In the genomic region with DNA sequence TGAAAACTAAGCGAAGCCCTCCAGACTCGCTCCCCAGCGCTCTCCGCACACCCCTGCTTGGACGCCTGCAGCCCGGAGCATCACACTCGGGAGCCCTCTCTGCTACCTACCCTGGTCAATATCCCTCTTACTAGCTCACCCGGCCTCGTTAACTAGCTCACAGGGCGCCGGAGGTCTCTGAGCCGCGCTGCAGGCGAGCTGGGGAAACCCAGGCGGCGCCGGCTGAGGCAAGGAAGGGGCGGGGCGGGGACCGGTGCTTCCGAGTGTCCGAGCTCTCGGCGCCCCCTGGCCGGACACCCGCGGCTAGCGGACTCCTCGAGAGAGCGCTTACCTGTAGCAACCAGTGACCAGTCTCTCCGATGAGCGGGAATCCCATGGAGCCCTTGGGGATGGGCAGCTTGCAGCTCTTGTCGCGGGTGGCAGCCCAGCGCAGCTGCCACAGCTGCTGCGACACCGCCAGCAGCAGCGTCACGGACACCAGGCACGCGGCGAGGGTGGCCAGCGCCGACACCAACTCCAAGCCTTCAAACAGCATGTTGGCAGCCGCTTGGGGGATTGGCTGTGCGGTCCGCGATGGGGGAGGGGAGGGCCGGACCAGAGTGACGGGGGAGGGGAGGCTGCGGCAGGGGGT, we compare ENCODE assay signal across 8 mouse cellular contexts. TPM values are rescaled to one million over a fixed set of nuclear protein-coding genes. Genes with fewer than 3 reads are reported as not detected.
DNase-seq lines count a peak whose midpoint lies in the region; ATAC-seq and TF ChIP-seq lines count a peak whose summit lies in the region.

No protein-coding gene starts in this region.

- H3K4me3 ChIP-seq in gastrocnemius, adult 2 months = peak overlapping the region; percentile 78
- H3K4me3 ChIP-seq in embryonic facial prominence, embryonic 10.5 days = peak overlapping the region; percentile 71
- peak overlapping the region; percentile 54 for H3K4me3 ChIP-seq in heart, embryonic 15.5 days

- under 1% methylated on average over 51 of the region's 51 CpGs for WGBS in embryonic facial prominence, embryonic 10.5 days
- under 1% methylated on average over 51 of the region's 51 CpGs for WGBS in heart, embryonic 15.5 days

- TF ChIP-seq CTCF in gastrocnemius, adult 2 months (IDR thresholded peaks at IDR 0.05) = no peak

- ATAC-seq in heart, embryonic 15.5 days (replicated peaks; ENCODE audit: insufficient number of reproducible peaks, insufficient read depth, low FRiP score, low read depth) = no peak
- ATAC-seq in monocyte, adult 5-6 weeks (replicated peaks; ENCODE audit: insufficient number of reproducible peaks, low FRiP score, low TSS enrichment, poor library complexity, severe bottlenecking) = no peak

- intact Hi-C loops in gastrocnemius, adult 2 months (cut with DNase I) = no loop called here

- no peaks in the 10 kb centered on the region for H3K36me3 ChIP-seq in embryonic facial prominence, embryonic 10.5 days (replicated peaks)
- no peaks in the 10 kb centered on the region for H3K36me3 ChIP-seq in heart, embryonic 15.5 days

- H3K27ac ChIP-seq in gastrocnemius, adult 2 months = peak overlapping the region; percentile 73
- H3K27ac ChIP-seq in embryonic facial prominence, embryonic 10.5 days (replicated peaks) = peak overlapping the region; percentile 84
- no peak overlapping the region for H3K27ac ChIP-seq in heart, embryonic 15.5 days

- peak overlapping the region; percentile 61 for H3K9ac ChIP-seq in heart, embryonic 15.5 days

- DNase-seq in gastrocnemius, adult 2 months = peak; percentile 79
- no peak for DNase-seq in gastrocnemius, postnatal 25 days
- peak; percentile 81 for DNase-seq in embryonic facial prominence, embryonic 10.5 days (ENCODE audit: low spot score)
- peak; percentile 80 for DNase-seq in kidney, postnatal 10 days
- peak; percentile 66 to 69 for DNase-seq in lung, postnatal 4 days
- peak; percentile 80 for DNase-seq in testis, postnatal 10 days (ENCODE audit: low spot score)

- peaks cover 98% of the 10 kb centered on the region for H3K27me3 ChIP-seq in embryonic facial prominence, embryonic 10.5 days (replicated peaks; ENCODE audit: low read depth, poor library complexity, severe bottlenecking)
- peaks cover 81% of the 10 kb centered on the region for H3K27me3 ChIP-seq in heart, embryonic 15.5 days

- peaks cover 89% of the 10 kb centered on the region for H3K4me1 ChIP-seq in embryonic facial prominence, embryonic 10.5 days
- peaks cover 80% of the 10 kb centered on the region for H3K4me1 ChIP-seq in heart, embryonic 15.5 days (replicated peaks)

- H3K9me3 ChIP-seq in embryonic facial prominence, embryonic 10.5 days = no peaks in the 10 kb centered on the region
- no peaks in the 10 kb centered on the region for H3K9me3 ChIP-seq in heart, embryonic 15.5 days (replicated peaks)

- peak overlapping the region; percentile 91 for H3K4me2 ChIP-seq in heart, embryonic 15.5 days

RNA-seq across cellular contexts. Expression of a gene that starts 6.1 kb away (rescaled TPM):
- 10 to 100 TPM in 1 of 2 experiments, 1 to 10 TPM in 1; 7.1 to 18.9 TPM for total RNA-seq in gastrocnemius, adult 2 months (2021)
- 10 to 100 TPM in 1 of 2 experiments, 1 to 10 TPM in 1; 1.3 to 12.3 TPM for total RNA-seq in gastrocnemius, postnatal 25 days (2021)
- 6.6 and 16.7 TPM in 2 replicates for polyA plus RNA-seq in embryonic facial prominence, embryonic 10.5 days (2016; fragmentation: Nextera tagmentation; extraction: Ambion mirVana)
- polyA plus RNA-seq in heart, embryonic 15.5 days (2015; fragmentation: Nextera tagmentation; extraction: Ambion mirVana) = 1.1 and 1.9 TPM in 2 replicates
- not detected in 3 replicates for total RNA-seq in monocyte, adult 5-6 weeks (2017)
